Mouse (Mus musculus) G1E (cell line): ENCODE results near the gene Aoc3.

Experiments
- CTCF ChIP-seq: IDR thresholded peaks from 2 replicates; pipeline ENCODE4 v1.5.1; 2012; ENCODE audit warnings: low read depth, low read length, inconsistent platforms, mixed read lengths
- GATA1 ChIP-seq: IDR thresholded peaks from 2 replicates; pipeline ENCODE4 v1.6.1; 2012; ENCODE audit warnings: borderline replicate concordance, low read length, inconsistent platforms, mixed read lengths
- TAL1 ChIP-seq: conservative IDR thresholded peaks from 2 replicates; pipeline ENCODE4 v1.6.1; 2012; ENCODE audit warnings: low read depth, low read length, inconsistent platforms, mixed read lengths

DNA sequence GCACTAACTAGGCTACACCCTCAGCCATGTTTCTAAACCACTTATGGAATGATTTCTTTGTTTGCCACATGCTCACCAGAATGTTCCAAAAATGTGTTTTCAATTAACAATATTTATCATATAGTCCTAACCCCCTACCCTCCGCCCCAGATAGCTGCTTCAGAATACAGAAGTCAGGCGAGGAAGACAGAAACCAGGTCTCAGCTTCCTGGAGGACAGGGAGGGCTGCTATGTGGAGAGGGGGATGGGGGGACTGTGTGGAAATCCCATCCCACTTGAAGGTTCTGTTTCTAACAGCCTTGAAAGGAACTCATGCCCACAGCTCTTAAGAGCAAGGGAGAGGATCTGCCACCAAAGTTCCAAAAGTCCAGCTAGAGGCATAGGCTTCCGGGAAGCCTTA lies 18.8 kb downstream of the Aoc3 start:
- TF ChIP-seq GATA1 (no peak), CTCF (no peak), TAL1 (no peak)
